ENCODE assay signal across 8 mouse cellular contexts in genomic region chr11:54931405-54932093, GRCm38 (mm10). TPM values are rescaled to one million over a fixed set of nuclear protein-coding genes. Genes with fewer than 3 reads are reported as not detected.
DNase-seq lines count a peak whose midpoint lies in the region; ATAC-seq and TF ChIP-seq lines count a peak whose summit lies in the region.

No protein-coding gene starts in this region.

- H3K27ac ChIP-seq in hindbrain, embryonic 10.5 days = no peak overlapping the region
- H3K27ac ChIP-seq in hindbrain, embryonic 14.5 days = no peak overlapping the region
- no peak overlapping the region for H3K27ac ChIP-seq in MEL (ENCODE audit: control insufficient read depth, low read depth, low read length)
- no peak overlapping the region for H3K27ac ChIP-seq in embryonic facial prominence, embryonic 10.5 days (replicated peaks)
- H3K27ac ChIP-seq in lung, postnatal 0 days (ENCODE audit: low read length) = no peak overlapping the region
- H3K27ac ChIP-seq in forebrain, embryonic 12.5 days = no peak overlapping the region

- H3K4me1 ChIP-seq in hindbrain, embryonic 10.5 days (replicated peaks) = peaks cover 9% of the 10 kb centered on the region
- peaks cover 5% of the 10 kb centered on the region; the same call in 1 of the 2 replicates for H3K4me1 ChIP-seq in hindbrain, embryonic 14.5 days (replicated peaks; ENCODE audit: control insufficient read depth, insufficient read depth, low read length)
- peaks cover 6 to 16% of the 10 kb centered on the region in 2 experiments for H3K4me1 ChIP-seq in MEL (ENCODE audit: control insufficient read depth in 1 of 2, insufficient read depth in 2 of 2, low read length in 2 of 2)
- H3K4me1 ChIP-seq in embryonic facial prominence, embryonic 10.5 days = peaks cover 13% of the 10 kb centered on the region; the same call in 1 of the 2 replicates
- no peaks in the 10 kb centered on the region for H3K4me1 ChIP-seq in lung, postnatal 0 days (ENCODE audit: insufficient read depth, low read depth, low read length)
- H3K4me1 ChIP-seq in forebrain, embryonic 12.5 days = peaks cover 9% of the 10 kb centered on the region

- no peak overlapping the region for H3ac ChIP-seq in C2C12 (ENCODE audit: control insufficient read depth, insufficient read length, low read depth)

- H3K36me3 ChIP-seq in hindbrain, embryonic 10.5 days = peaks cover 66% of the 10 kb centered on the region
- peaks cover 52% of the 10 kb centered on the region for H3K36me3 ChIP-seq in hindbrain, embryonic 14.5 days (replicated peaks; ENCODE audit: control insufficient read depth, insufficient read depth)
- H3K36me3 ChIP-seq in C2C12 (ENCODE audit: control insufficient read depth, insufficient read depth) (peaks cover 53% of the 10 kb centered on the region), MEL (ENCODE audit: control insufficient read depth in 1 of 2, insufficient read depth in 2 of 2, low read length in 2 of 2) (peaks cover 0 to 10% of the 10 kb centered on the region in 2 experiments; a peak in 3 of 4 replicates)
- peaks cover 60% of the 10 kb centered on the region for H3K36me3 ChIP-seq in embryonic facial prominence, embryonic 10.5 days (replicated peaks)
- H3K36me3 ChIP-seq in lung, postnatal 0 days (ENCODE audit: insufficient read depth, low read length) = peaks cover 6% of the 10 kb centered on the region; the same call in 1 of the 2 replicates
- H3K36me3 ChIP-seq in splenic B cell, adult 2 months (ENCODE audit: control insufficient read depth, insufficient read depth, low read length, poor library complexity, severe bottlenecking) = peaks cover 9% of the 10 kb centered on the region
- peaks cover 5% of the 10 kb centered on the region for H3K36me3 ChIP-seq in forebrain, embryonic 12.5 days (replicated peaks)

- TF ChIP-seq EP300 in MEL (IDR thresholded peaks at IDR 0.05; ENCODE audit: low read depth in 1 of 2, low read length in 2 of 2) = no peak
- TF ChIP-seq EP300 in lung, postnatal 0 days (IDR thresholded peaks at IDR 0.05) = no peak

- no peak overlapping the region for H3K9ac ChIP-seq in hindbrain, embryonic 14.5 days
- no peak overlapping the region for H3K9ac ChIP-seq in MEL (ENCODE audit: control insufficient read depth, low read depth, low read length, poor library complexity, severe bottlenecking)
- no peak overlapping the region for H3K9ac ChIP-seq in lung, postnatal 0 days (replicated peaks; ENCODE audit: low read depth)
- H3K9ac ChIP-seq in forebrain, embryonic 12.5 days = no peak overlapping the region

- H3K79me3 ChIP-seq in C2C12 (ENCODE audit: low read depth) = no peaks in the 10 kb centered on the region

- H3K79me2 ChIP-seq in C2C12 (ENCODE audit: control insufficient read depth, insufficient read depth) = no peaks in the 10 kb centered on the region
- no peaks in the 10 kb centered on the region for H3K79me2 ChIP-seq in MEL (ENCODE audit: control insufficient read depth, insufficient read depth, low read length, poor library complexity)

- peak; percentile 78 for TF ChIP-seq RAD21 in MEL (IDR thresholded peaks at IDR 0.05; ENCODE audit: low read depth, low read length)

- ATAC-seq in hindbrain, embryonic 14.5 days (ENCODE audit: low FRiP score) = no peak
- ATAC-seq in lung, postnatal 0 days = no peak
- no peak for ATAC-seq in forebrain, embryonic 12.5 days (ENCODE audit: low FRiP score)

- WGBS in hindbrain, embryonic 10.5 days = 65% methylated on average over 5 of the region's 5 CpGs
- 63% methylated on average over 5 of the region's 5 CpGs for WGBS in hindbrain, embryonic 14.5 days
- WGBS in embryonic facial prominence, embryonic 10.5 days = 60% methylated on average over 5 of the region's 5 CpGs
- WGBS in lung, postnatal 0 days = 65% methylated on average over 5 of the region's 5 CpGs
- 65% methylated on average over 5 of the region's 5 CpGs for WGBS in forebrain, embryonic 12.5 days

- H3K9me3 ChIP-seq in hindbrain, embryonic 10.5 days = no peaks in the 10 kb centered on the region
- H3K9me3 ChIP-seq in hindbrain, embryonic 14.5 days (ENCODE audit: control insufficient read depth, low read length) = no peaks in the 10 kb centered on the region
- no peaks in the 10 kb centered on the region for H3K9me3 ChIP-seq in MEL (replicated peaks; ENCODE audit: insufficient read depth, low read length)
- H3K9me3 ChIP-seq in embryonic facial prominence, embryonic 10.5 days = no peaks in the 10 kb centered on the region
- H3K9me3 ChIP-seq in lung, postnatal 0 days (ENCODE audit: low read length) = no peaks in the 10 kb centered on the region
- H3K9me3 ChIP-seq in forebrain, embryonic 12.5 days = no peaks in the 10 kb centered on the region

- no peak overlapping the region for H3K4me2 ChIP-seq in hindbrain, embryonic 14.5 days (replicated peaks)
- no peak overlapping the region for H3K4me2 ChIP-seq in lung, postnatal 0 days (replicated peaks; ENCODE audit: low read depth, low read length)
- no peak overlapping the region for H3K4me2 ChIP-seq in forebrain, embryonic 12.5 days

- peak; percentile 31 for DNase-seq in hindbrain, embryonic 10.5 days (ENCODE audit: low spot score)
- DNase-seq in hindbrain, embryonic 14.5 days (ENCODE audit: low spot score) = no peak
- peak; percentile 65 for DNase-seq in MEL (ENCODE audit: low read depth, low spot score)
- peak; percentile 29 for DNase-seq in embryonic facial prominence, embryonic 10.5 days (ENCODE audit: low spot score)
- DNase-seq in lung, postnatal 0 days (ENCODE audit: low spot score) = peak; percentile 63
- peak; percentile 72 for DNase-seq in splenic B cell, adult 2 months (ENCODE audit: low read depth, low spot score)

- TF ChIP-seq CTCF in C2C12 (IDR thresholded peaks at IDR 0.05; ENCODE audit: control insufficient read depth, insufficient read depth, insufficient read length) (peak; percentile 9), MEL (IDR thresholded peaks at IDR 0.05 in 2 of 3, conservative IDR thresholded peaks at IDR 0.05 in 1 of 3; ENCODE audit: control insufficient read depth in 1 of 3, insufficient read depth in 1 of 3, low read depth in 2 of 3, low read length in 3 of 3, poor library complexity in 1 of 3, severe bottlenecking in 1 of 3) (peak; percentile 78 to 84 (median 81))
- TF ChIP-seq CTCF in lung, postnatal 0 days (IDR thresholded peaks at IDR 0.05) = peak; percentile 82

- no peak overlapping the region for H3K4me3 ChIP-seq in hindbrain, embryonic 10.5 days
- H3K4me3 ChIP-seq in hindbrain, embryonic 14.5 days (replicated peaks; ENCODE audit: low read length) = no peak overlapping the region
- H3K4me3 ChIP-seq in C2C12 (ENCODE audit: insufficient read depth, poor library complexity, severe bottlenecking) (no peak overlapping the region), MEL (ENCODE audit: control insufficient read depth in 1 of 2, insufficient read depth in 1 of 2, low read depth in 2 of 2, low read length in 2 of 2) (no peak overlapping the region)
- H3K4me3 ChIP-seq in embryonic facial prominence, embryonic 10.5 days = no peak overlapping the region
- H3K4me3 ChIP-seq in lung, postnatal 0 days (ENCODE audit: low read depth, low read length) = no peak overlapping the region
- H3K4me3 ChIP-seq in forebrain, embryonic 12.5 days (replicated peaks) = no peak overlapping the region

- no peaks in the 10 kb centered on the region for H3K27me3 ChIP-seq in hindbrain, embryonic 10.5 days (ENCODE audit: insufficient read depth, poor library complexity, severe bottlenecking)
- no peaks in the 10 kb centered on the region for H3K27me3 ChIP-seq in hindbrain, embryonic 14.5 days (ENCODE audit: control insufficient read depth, insufficient read depth, low read length)
- H3K27me3 ChIP-seq in C2C12 (ENCODE audit: control insufficient read depth, insufficient read depth, insufficient read length) (no peaks in the 10 kb centered on the region), MEL (ENCODE audit: control insufficient read depth in 1 of 2, insufficient read depth in 2 of 2, low read length in 2 of 2) (no peaks in the 10 kb centered on the region)
- H3K27me3 ChIP-seq in embryonic facial prominence, embryonic 10.5 days (replicated peaks; ENCODE audit: low read depth, poor library complexity, severe bottlenecking) = no peaks in the 10 kb centered on the region
- no peaks in the 10 kb centered on the region for H3K27me3 ChIP-seq in lung, postnatal 0 days (replicated peaks; ENCODE audit: insufficient read depth, low read length)
- H3K27me3 ChIP-seq in splenic B cell, adult 2 months (ENCODE audit: control insufficient read depth, insufficient read depth, low read length, poor library complexity, severe bottlenecking) = no peaks in the 10 kb centered on the region
- no peaks in the 10 kb centered on the region for H3K27me3 ChIP-seq in forebrain, embryonic 12.5 days

- no peak for TF ChIP-seq POLR2A in MEL (IDR thresholded peaks at IDR 0.05; ENCODE audit: control insufficient read depth in 1 of 2, insufficient read depth in 1 of 2, low read depth in 1 of 2, low read length in 2 of 2, poor library complexity in 1 of 2)

TF ChIP-seq in MEL, 35 proteins besides CTCF, POLR2A, EP300 and RAD21 (continues in another document):
- TF ChIP-seq ZC3H11A (IDR thresholded peaks at IDR 0.05; ENCODE audit: low read depth, low read length) (peak; percentile 93), MYC (IDR thresholded peaks at IDR 0.05; ENCODE audit: low read depth, low read length) (peak; percentile 61; the same call in 1 of the 2 replicates)

RNA-seq across cellular contexts. Expression of gene Gpx3, which starts 29.3 kb away (rescaled TPM):
- 108 and 121 TPM in 2 replicates for polyA plus RNA-seq in hindbrain, embryonic 10.5 days (2016; fragmentation: Nextera tagmentation; extraction: Ambion mirVana)
- polyA plus RNA-seq in hindbrain, embryonic 14.5 days (2014; fragmentation: Nextera tagmentation; extraction: Ambion mirVana) = 67.6 and 73.6 TPM in 2 replicates
- 2.0 TPM for polyA plus RNA-seq in C2C12 (2012; fragmentation: generic; extraction: Trizol)
- 0.12 TPM in 1 of 2 replicates, not detected in the other for total RNA-seq in MEL (2012; rRNA removed)
- under 1 TPM in 1 of 2 experiments, not detected in 1; 0.15 TPM for polyA plus RNA-seq in MEL (2012; ENCODE audit: insufficient read depth in 1 of 2, insufficient read length in 2 of 2, low read depth in 1 of 2, low replicate concordance in 2 of 2, missing spikeins in 1 of 2)
- 72.8 and 90.1 TPM in 2 replicates for polyA plus RNA-seq in embryonic facial prominence, embryonic 10.5 days (2016; fragmentation: Nextera tagmentation; extraction: Ambion mirVana)
- 342 and 535 TPM in 2 replicates for polyA plus RNA-seq in lung, postnatal 0 days (2015; fragmentation: Nextera tagmentation; extraction: Ambion mirVana)
- polyA plus RNA-seq in forebrain, embryonic 12.5 days (2016; fragmentation: Nextera tagmentation; extraction: Ambion mirVana) = 33.9 and 37.6 TPM in 2 replicates

RNA-seq across cellular contexts. Expression of gene Tnip1, which starts 31.2 kb away (rescaled TPM):
- 14.2 and 14.7 TPM in 2 replicates for polyA plus RNA-seq in hindbrain, embryonic 10.5 days (2016; fragmentation: Nextera tagmentation; extraction: Ambion mirVana)
- 15.8 and 17.0 TPM in 2 replicates for polyA plus RNA-seq in hindbrain, embryonic 14.5 days (2014; fragmentation: Nextera tagmentation; extraction: Ambion mirVana)
- polyA plus RNA-seq in C2C12 (2012; fragmentation: generic; extraction: Trizol) = 18.8 TPM
- total RNA-seq in MEL (2012; rRNA removed) = 8.1 and 10.5 TPM in 2 replicates
- polyA plus RNA-seq in MEL (2012; ENCODE audit: insufficient read depth in 1 of 2, insufficient read length in 2 of 2, low read depth in 1 of 2, low replicate concordance in 2 of 2, missing spikeins in 1 of 2) = 10 to 100 TPM in 1 of 2 experiments, not detected in 1; 19.7 TPM
- 11.7 and 11.9 TPM in 2 replicates for polyA plus RNA-seq in embryonic facial prominence, embryonic 10.5 days (2016; fragmentation: Nextera tagmentation; extraction: Ambion mirVana)
- polyA plus RNA-seq in lung, postnatal 0 days (2015; fragmentation: Nextera tagmentation; extraction: Ambion mirVana) = 17.6 and 22.7 TPM in 2 replicates
- 9.8 and 12.1 TPM in 2 replicates for polyA plus RNA-seq in forebrain, embryonic 12.5 days (2016; fragmentation: Nextera tagmentation; extraction: Ambion mirVana)

Comparison
In these comparisons a context has a peak if more than half of its experiments do, and no peak if none do; other contexts are left out.
1. CTCF ChIP-seq: peak in every context shown above with its lines; median percentile 82 in lung, postnatal 0 days; 81 in MEL; 9 in C2C12.
2. RNA of gene Gpx3, which starts 29.3 kb away (polyA plus RNA-seq): 342 to 535 TPM in lung, postnatal 0 days, 108 to 121 TPM in hindbrain, embryonic 10.5 days, 67.6 to 73.6 TPM in hindbrain, embryonic 14.5 days, 72.8 to 90.1 TPM in embryonic facial prominence, embryonic 10.5 days and 33.9 to 37.6 TPM in forebrain, embryonic 12.5 days; 2.0 TPM in C2C12 (single experiment) and 0.15 TPM in MEL; every median in the first group is over 10 times any median in the second.